In genomic region chr7:49827920-49828319, GRCm38 (mm10) we compare ENCODE assay signal across 22 mouse cellular contexts. TPM values are rescaled to one million over a fixed set of nuclear protein-coding genes. Genes with fewer than 3 reads are reported as not detected.
DNase-seq lines count a peak whose midpoint lies in the region; ATAC-seq and TF ChIP-seq lines count a peak whose summit lies in the region.
"Had no signal": no experiment of that assay in that cellular context is flagged by ENCODE, and none has a peak within 500 bp of the region (broad histone marks: within the 10 kb centered on the region; RNA-seq: fewer than 3 reads in every experiment).

No protein-coding gene starts in this region.

- H3K4me1 ChIP-seq in thymus, adult 2 months (replicated peaks; ENCODE audit: control insufficient read depth, insufficient read depth, low read length) = peaks cover 2% of the 10 kb centered on the region; the same call in 1 of the 2 replicates
- no peaks in the 10 kb centered on the region for H3K4me1 ChIP-seq in intestine, embryonic 16.5 days (ENCODE audit: control insufficient read depth, insufficient read depth, low read length)
- no peaks in the 10 kb centered on the region for H3K4me1 ChIP-seq in hindbrain, embryonic 16.5 days (ENCODE audit: control insufficient read depth, insufficient read depth, low read depth, low read length)
- H3K4me1 ChIP-seq in forebrain, embryonic 15.5 days = no peaks in the 10 kb centered on the region
- H3K4me1 ChIP-seq: embryonic facial prominence, embryonic 12.5 days; heart, embryonic 10.5 days had no signal

- no peak for TF ChIP-seq CTCF in thymus, adult 2 months (IDR thresholded peaks at IDR 0.05; ENCODE audit: borderline replicate concordance, control insufficient read depth, extremely low read depth, insufficient read depth, low read length, poor library complexity)

- no peak overlapping the region for H3K9ac ChIP-seq in intestine, embryonic 16.5 days (ENCODE audit: low read depth, low read length)
- no peak overlapping the region for H3K9ac ChIP-seq in hindbrain, embryonic 16.5 days (ENCODE audit: low read depth, low read length)
- H3K9ac ChIP-seq in forebrain, embryonic 15.5 days (replicated peaks) = no peak overlapping the region
- H3K9ac ChIP-seq: embryonic facial prominence, embryonic 12.5 days; hindbrain, embryonic 12.5 days had no signal

- no peak overlapping the region for H3K4me2 ChIP-seq in intestine, embryonic 16.5 days (ENCODE audit: low read depth, low read length)
- no peak overlapping the region for H3K4me2 ChIP-seq in hindbrain, embryonic 16.5 days (ENCODE audit: low read length)
- H3K4me2 ChIP-seq in forebrain, embryonic 15.5 days (replicated peaks) = no peak overlapping the region
- H3K4me2 ChIP-seq: embryonic facial prominence, embryonic 12.5 days; hindbrain, embryonic 12.5 days had no signal

- no peak overlapping the region for H3K4me3 ChIP-seq in thymus, adult 2 months (ENCODE audit: control insufficient read depth, insufficient read depth, low read length)
- H3K4me3 ChIP-seq in intestine, embryonic 16.5 days (ENCODE audit: low read length) = no peak overlapping the region
- H3K4me3 ChIP-seq in hindbrain, embryonic 16.5 days (ENCODE audit: low read length) = no peak overlapping the region
- H3K4me3 ChIP-seq in forebrain, embryonic 15.5 days = no peak overlapping the region
- H3K4me3 ChIP-seq: embryonic facial prominence, embryonic 12.5 days; heart, embryonic 10.5 days; hindbrain, embryonic 12.5 days had no signal

- DNase-seq in thymus, adult 2 months = peak; percentile 4
- DNase-seq in thymus, postnatal 10 days (ENCODE audit: low spot score in 2 of 2) = no peak
- peak; percentile 23 for DNase-seq in CD4-positive, CD25-positive, alpha-beta regulatory T cell, adult 2 months (ENCODE audit: low read depth, low spot score)
- peak; percentile 37 for DNase-seq in induced T-regulatory cell, adult 2 months (ENCODE audit: low read depth)
- DNase-seq: adrenal gland, adult 8-10 months; adrenal gland, postnatal 36 days; cerebellum, adult 9-10 months; cerebellum, postnatal 25 days; gastrocnemius, postnatal 10 days; heart, adult 18-20 months; heart, postnatal 10 days; heart, postnatal 4 days had no signal

- H3K27me3 ChIP-seq in thymus, adult 2 months (ENCODE audit: control insufficient read depth, insufficient read depth, low read length) = no peaks in the 10 kb centered on the region
- no peaks in the 10 kb centered on the region for H3K27me3 ChIP-seq in intestine, embryonic 16.5 days (replicated peaks; ENCODE audit: control insufficient read depth, insufficient read depth, low read length)
- no peaks in the 10 kb centered on the region for H3K27me3 ChIP-seq in hindbrain, embryonic 16.5 days (replicated peaks; ENCODE audit: control insufficient read depth, insufficient read depth, low read length)
- no peaks in the 10 kb centered on the region for H3K27me3 ChIP-seq in forebrain, embryonic 15.5 days
- H3K27me3 ChIP-seq: embryonic facial prominence, embryonic 12.5 days; hindbrain, embryonic 12.5 days; Patski had no signal

- H3K27ac ChIP-seq in thymus, adult 2 months (ENCODE audit: control insufficient read depth, insufficient read depth, low read length) = no peak overlapping the region
- no peak overlapping the region for H3K27ac ChIP-seq in intestine, embryonic 16.5 days (ENCODE audit: low read length)
- H3K27ac ChIP-seq in hindbrain, embryonic 16.5 days (ENCODE audit: low read depth, low read length) = no peak overlapping the region
- H3K27ac ChIP-seq in forebrain, embryonic 15.5 days (replicated peaks) = no peak overlapping the region
- H3K27ac ChIP-seq: embryonic facial prominence, embryonic 12.5 days; heart, embryonic 10.5 days; hindbrain, embryonic 12.5 days; hindbrain, postnatal 0 days had no signal

- H3K9me3 ChIP-seq in intestine, embryonic 16.5 days (ENCODE audit: control insufficient read depth, low read length) = no peaks in the 10 kb centered on the region
- H3K9me3 ChIP-seq in hindbrain, embryonic 16.5 days (ENCODE audit: control insufficient read depth, low read length) = no peaks in the 10 kb centered on the region
- no peaks in the 10 kb centered on the region for H3K9me3 ChIP-seq in forebrain, embryonic 15.5 days
- H3K9me3 ChIP-seq: embryonic facial prominence, embryonic 12.5 days; heart, embryonic 10.5 days; hindbrain, embryonic 12.5 days had no signal

- 22% methylated on average over 1 of the region's 1 CpGs for WGBS in thymus, adult 2 months
- WGBS in intestine, embryonic 16.5 days = 95% methylated on average over 1 of the region's 1 CpGs
- WGBS in hindbrain, embryonic 16.5 days = 83% methylated on average over 1 of the region's 1 CpGs
- 91% methylated on average over 1 of the region's 1 CpGs for WGBS in forebrain, embryonic 15.5 days

- ATAC-seq in intestine, embryonic 16.5 days = no peak
- no peak for ATAC-seq in hindbrain, embryonic 16.5 days
- no peak for ATAC-seq in forebrain, embryonic 15.5 days (replicated peaks)
- ATAC-seq: forebrain, embryonic 16.5 days; hindbrain, postnatal 0 days; intestine, postnatal 0 days; Patski had no signal

- H3K36me3 ChIP-seq in thymus, adult 2 months (ENCODE audit: control insufficient read depth, insufficient read depth, low read length) = peaks cover 5% of the 10 kb centered on the region; the same call in 1 of the 2 replicates
- no peaks in the 10 kb centered on the region; the same call in 1 of the 2 replicates for H3K36me3 ChIP-seq in intestine, embryonic 16.5 days (ENCODE audit: control insufficient read depth, insufficient read depth, low read length)
- H3K36me3 ChIP-seq in hindbrain, embryonic 16.5 days (ENCODE audit: control insufficient read depth, insufficient read depth, low read length) = peaks cover 12% of the 10 kb centered on the region
- peaks cover 26% of the 10 kb centered on the region for H3K36me3 ChIP-seq in forebrain, embryonic 15.5 days

- no peak for TF ChIP-seq POLR2A in thymus, adult 2 months (IDR thresholded peaks at IDR 0.05; ENCODE audit: control insufficient read depth, extremely low read depth, insufficient read depth, low read length, poor library complexity)

RNA-seq across cellular contexts. Expression of gene Prmt3, which starts 49.8 kb away (rescaled TPM):
- 35.0 and 62.8 TPM in 2 replicates for polyA plus RNA-seq in thymus, adult 2 months (2012; rRNA removed)
- 40.1 and 45.4 TPM in 2 replicates for polyA plus RNA-seq in intestine, embryonic 16.5 days (2015; fragmentation: Nextera tagmentation; extraction: Ambion mirVana)
- polyA plus RNA-seq in hindbrain, embryonic 16.5 days (2015; fragmentation: Nextera tagmentation; extraction: Ambion mirVana) = 44.9 and 50.0 TPM in 2 replicates
- polyA plus RNA-seq in forebrain, embryonic 15.5 days (2015; fragmentation: Nextera tagmentation; extraction: Ambion mirVana) = 52.6 and 55.3 TPM in 2 replicates

Comparison
In these comparisons a context has a peak if more than half of its experiments do, and no peak if none do; other contexts are left out.
1. DNase-seq: peak in thymus, adult 2 months (single experiment), CD4-positive, CD25-positive, alpha-beta regulatory T cell, adult 2 months (single experiment) and induced T-regulatory cell, adult 2 months (single experiment); none in thymus, postnatal 10 days (0 of 2).